Mouse (Mus musculus) stomach, embryonic 15.5 days (tissue): Measurements from ENCODE around the gene Nsun2. TPM values are rescaled to one million over a fixed set of nuclear protein-coding genes. Genes with fewer than 3 reads are reported as not detected.

ENCODE experiments used
- ATAC-seq: fragments of 200-750 bp; cut with Nextera tagmentation; 2 replicates; pipeline ENCODE4 v1.8.0; 2017; ENCODE audit warnings: low read depth, moderate number of reproducible peaks, moderate TSS enrichment; ENCODE audit not compliant: insufficient read depth, low FRiP score
- H3K27ac ChIP-seq: fragments of 300-500 bp; sonication (generic); 2 replicates; pipeline ENCODE4 v1.5.1; 2015; ENCODE audit warnings: mild to moderate bottlenecking, inconsistent platforms
- H3K27me3 ChIP-seq: fragments of 300-500 bp; sonication (generic); replicated peaks from 2 replicates; pipeline ENCODE4 v1.6.1; 2015; ENCODE audit warnings: inconsistent platforms
- H3K36me3 ChIP-seq: fragments of 300-500 bp; sonication (generic); 2 replicates; pipeline ENCODE4 v1.6.1; 2015; ENCODE audit warnings: inconsistent platforms
- H3K4me1 ChIP-seq: fragments of 300-500 bp; sonication (generic); 2 replicates; pipeline ENCODE4 v1.6.1; 2015; ENCODE audit warnings: inconsistent platforms
- H3K4me2 ChIP-seq: fragments of 300-500 bp; sonication (generic); 2 replicates; pipeline ENCODE4 v1.6.1; 2015; ENCODE audit warnings: mild to moderate bottlenecking, inconsistent platforms
- H3K4me3 ChIP-seq: fragments of 300-500 bp; sonication (generic); replicated peaks from 2 replicates; pipeline ENCODE4 v1.5.1; 2015; ENCODE audit warnings: inconsistent platforms
- H3K9ac ChIP-seq: fragments of 300-500 bp; sonication (generic); 2 replicates; pipeline ENCODE4 v1.6.1; 2015; ENCODE audit warnings: inconsistent platforms
- H3K9me3 ChIP-seq: fragments of 300-500 bp; sonication (generic); 2 replicates; pipeline ENCODE4 v1.6.1; 2016; ENCODE audit warnings: inconsistent platforms
- WGBS: fragments of 180-500 bp; shearing (Covaris S2); methylation state at CpG from one replicate; pipeline ENCODE4 v1.1.7; 2015; 5-methylcytosine and 5-hydroxymethylcytosine counted together
- polyA plus RNA-seq: library from polyadenylated mRNA; unstranded; fragments of >200 nt; fragmentation: Nextera tagmentation; extraction: Ambion mirVana; gene quantifications from 2 replicates; pipeline ENCODE4 v1.2.1, GENCODE M21; 2015

Nsun2 gene
- polyA plus RNA-seq, result 117 and 120 TPM in 2 replicates

DNA sequence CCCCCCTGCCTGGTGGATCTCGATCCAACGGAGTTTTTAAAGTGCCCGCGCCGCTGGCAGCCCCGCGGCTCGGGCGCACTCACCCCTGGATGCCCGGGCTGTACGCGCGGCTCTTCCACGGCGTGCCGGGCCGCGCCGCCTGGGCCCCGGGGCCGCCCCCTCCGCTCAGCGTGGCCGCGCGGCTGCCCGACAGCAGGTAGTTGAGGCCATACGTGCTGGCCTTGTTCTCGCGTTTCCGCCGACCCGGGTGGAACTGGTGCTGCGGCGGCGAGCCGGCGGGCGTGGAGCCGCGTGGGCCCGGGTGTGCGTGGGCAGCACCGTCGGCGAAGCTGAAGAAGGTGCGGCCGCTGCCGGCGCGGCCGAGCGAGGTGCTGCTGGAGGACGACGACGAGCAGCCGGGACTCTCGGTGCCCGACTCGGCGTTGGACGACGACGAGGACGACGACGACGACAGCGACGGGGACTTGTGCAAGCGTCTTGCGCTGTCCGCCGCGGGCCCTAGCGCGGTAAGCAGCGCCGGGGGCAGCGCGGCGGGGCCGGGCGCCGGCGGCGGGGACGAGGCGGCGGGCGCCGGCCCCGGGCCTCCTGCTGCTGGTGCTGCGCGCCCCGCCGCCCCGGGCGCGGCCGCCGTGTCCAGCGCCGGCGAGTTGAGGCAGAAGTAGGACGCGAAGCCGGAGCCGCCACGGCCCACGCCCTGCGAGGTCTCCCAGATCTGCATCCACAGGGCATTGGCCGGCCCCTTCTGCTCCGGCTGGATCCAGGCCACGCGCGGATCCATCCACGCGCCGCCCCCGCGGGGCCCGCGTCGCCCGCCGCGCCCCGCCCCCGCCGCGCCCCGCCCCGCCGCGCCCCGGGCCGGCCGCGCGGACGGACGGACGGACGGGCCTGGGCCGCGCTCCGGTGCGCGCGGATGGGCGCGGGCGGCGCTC is at the start of gene Nsun2:
Nsun2 (plus strand) TSS at position 342 of the 929 bp plus-strand sequence.
- Histone ChIP-seq H3K9me3 (no peaks in the 10 kb centered on the region), H3K27me3 (no peaks in the 10 kb centered on the region), H3K4me2 (peak within 1 kb of the TSS; percentile 83), H3K36me3 (no peaks in the 10 kb centered on the region), H3K27ac (peak within 1 kb of the TSS; percentile 93), H3K4me1 (peaks cover 35% of the 10 kb centered on the region), H3K9ac (peak within 1 kb of the TSS; percentile 71), H3K4me3 (peak within 1 kb of the TSS; percentile 78)
- under 1% methylated on average over 119 of the region's 155 CpGs for WGBS
- no peak; the same call in 1 of the 2 replicates for ATAC-seq

DNA sequence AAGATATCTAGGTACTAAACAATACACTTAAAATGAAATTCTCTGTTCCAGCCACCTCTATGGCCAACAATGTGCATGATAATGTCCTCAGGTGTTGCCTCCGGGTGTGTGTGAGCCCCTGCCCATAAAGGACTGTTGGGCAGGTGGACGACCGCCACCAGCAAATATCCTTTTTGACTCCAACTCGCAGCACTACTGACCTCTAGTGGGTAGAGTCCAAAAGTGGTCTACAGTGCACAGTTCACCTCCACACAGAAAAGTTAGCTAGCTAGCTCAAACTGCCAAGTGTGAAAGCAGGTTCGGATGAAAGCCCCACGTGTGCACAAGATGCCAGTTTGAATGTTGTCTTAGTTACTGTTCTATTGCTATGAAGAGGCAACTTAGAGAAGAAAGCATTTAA is 48.2 kb upstream of the Nsun2 start:
- Histone ChIP-seq H3K36me3 (no peaks in the 10 kb centered on the region), H3K27me3 (peaks cover 25% of the 10 kb centered on the region), H3K4me1 (peaks cover 9% of the 10 kb centered on the region; the same call in 1 of the 2 replicates), H3K4me3 (no peak overlapping the region), H3K4me2 (no peak overlapping the region), H3K9ac (no peak overlapping the region), H3K9me3 (no peaks in the 10 kb centered on the region), H3K27ac (no peak overlapping the region)
- 15% methylated on average over 6 of the region's 6 CpGs for WGBS
- ATAC-seq, result no peak

DNA sequence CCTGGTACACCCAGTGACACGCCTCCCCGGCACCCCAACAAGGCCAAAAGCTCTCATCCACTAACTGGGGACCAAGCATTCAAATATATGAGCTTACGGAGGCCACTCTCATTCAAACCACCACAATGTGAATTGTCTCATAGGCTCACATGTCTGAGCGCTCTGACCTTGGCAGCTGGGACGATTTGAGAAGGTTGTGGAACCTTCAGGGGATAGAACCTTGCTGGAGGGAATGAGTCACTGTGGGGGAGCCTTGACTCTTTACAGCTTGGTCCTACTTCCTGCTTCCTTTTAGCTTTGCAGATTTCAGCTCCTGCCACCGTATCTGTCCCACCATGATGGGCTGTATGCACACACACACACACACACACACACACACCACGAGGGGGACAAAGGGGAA is 47.7 kb upstream of the Nsun2 start:
- ATAC-seq, result no peak
- WGBS, result 65% methylated on average over 7 of the region's 7 CpGs
- peaks cover 24% of the 10 kb centered on the region for H3K27me3 ChIP-seq

GRCm38 (mm10) chr13:69487108-69487507 is 46.4 kb upstream of the Nsun2 start:
- peaks cover 21% of the 10 kb centered on the region for H3K27me3 ChIP-seq
- no peak overlapping the region for H3K9ac ChIP-seq
- peak overlapping the region; percentile 51 for H3K4me2 ChIP-seq

More for the DNA sequence above, 47.7 kb upstream of the Nsun2 start:
- no peaks in the 10 kb centered on the region for H3K9me3 ChIP-seq
- no peak overlapping the region for H3K9ac ChIP-seq
- H3K27ac ChIP-seq, result no peak overlapping the region
- H3K4me3 ChIP-seq, result no peak overlapping the region
- no peak overlapping the region for H3K4me2 ChIP-seq
- H3K36me3 ChIP-seq, result no peaks in the 10 kb centered on the region
- H3K4me1 ChIP-seq, result peaks cover 9% of the 10 kb centered on the region; the same call in 1 of the 2 replicates

GRCm38 (mm10) chr13:69487611-69488275 is 45.8 kb upstream of the Nsun2 start:
- 2% methylated on average over 26 of the region's 26 CpGs for WGBS
- H3K27me3 ChIP-seq, result peaks cover 18% of the 10 kb centered on the region
- H3K9me3 ChIP-seq, result no peaks in the 10 kb centered on the region
- no peak overlapping the region for H3K27ac ChIP-seq
- no peak for ATAC-seq
- 0 out of 2 replicates have a peak, but pooled peaks cover 4% of the 10 kb centered on the region for H3K4me1 ChIP-seq
- H3K4me2 ChIP-seq, result peak overlapping the region; percentile 51
- H3K36me3 ChIP-seq, result no peaks in the 10 kb centered on the region
- no peak overlapping the region for H3K9ac ChIP-seq
- H3K4me3 ChIP-seq, result peak overlapping the region; percentile 21; the same call in 1 of the 2 replicates

More at GRCm38 (mm10) chr13:69487108-69487507, 46.4 kb upstream of the Nsun2 start:
- H3K4me3 ChIP-seq, result 0 out of 2 replicates have a peak overlapping the region, but pooled peaks have one; percentile 21
- H3K4me1 ChIP-seq, result peaks cover 6% of the 10 kb centered on the region; the same call in 1 of the 2 replicates
- no peak overlapping the region for H3K27ac ChIP-seq
- 74% methylated on average over 7 of the region's 7 CpGs for WGBS
- no peak for ATAC-seq
- H3K9me3 ChIP-seq, result no peaks in the 10 kb centered on the region
- H3K36me3 ChIP-seq, result no peaks in the 10 kb centered on the region

DNA sequence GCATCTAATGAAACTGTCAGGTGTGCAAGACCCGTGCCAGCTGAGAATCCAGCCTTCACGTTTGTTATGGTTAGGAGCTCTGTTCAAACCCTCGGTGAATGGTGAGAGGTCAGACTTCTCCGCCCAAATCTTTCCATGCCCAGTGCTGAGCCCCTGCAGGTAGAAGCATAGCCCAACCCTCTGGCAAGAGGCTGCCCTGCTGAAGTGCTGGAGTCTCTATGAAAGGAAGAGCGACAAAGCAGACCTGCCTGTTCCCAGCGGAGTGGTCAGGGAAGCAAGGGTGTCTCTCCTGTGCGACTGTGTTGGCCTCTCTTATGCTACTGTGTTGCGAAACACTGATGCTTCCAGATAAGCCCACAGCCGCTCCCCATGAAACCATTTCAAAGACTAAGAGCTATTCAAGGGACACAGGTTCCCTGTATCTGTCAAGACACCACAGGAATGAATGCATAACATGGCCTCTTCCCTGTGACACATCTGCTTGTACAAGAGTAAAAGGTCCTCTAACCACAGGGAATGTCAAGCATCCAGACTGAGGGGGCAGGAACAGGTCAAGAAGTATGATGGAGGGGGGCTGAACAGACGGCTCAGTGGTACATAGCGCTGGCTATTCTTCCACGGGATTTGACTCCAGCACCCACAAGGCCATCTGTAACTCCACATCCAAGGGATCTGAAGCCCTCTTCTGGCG is 44.8 kb upstream of the Nsun2 start:
- Histone ChIP-seq H3K27ac (no peak overlapping the region), H3K9ac (no peak overlapping the region), H3K27me3 (peaks cover 9% of the 10 kb centered on the region), H3K9me3 (no peaks in the 10 kb centered on the region), H3K4me3 (no peak overlapping the region), H3K4me2 (peak overlapping the region; percentile 51; the same call in 1 of the 2 replicates), H3K36me3 (no peaks in the 10 kb centered on the region), H3K4me1 (0 out of 2 replicates have a peak, but pooled peaks cover 4% of the 10 kb centered on the region)
- 31% methylated on average over 13 of the region's 13 CpGs for WGBS
- no peak for ATAC-seq

DNA sequence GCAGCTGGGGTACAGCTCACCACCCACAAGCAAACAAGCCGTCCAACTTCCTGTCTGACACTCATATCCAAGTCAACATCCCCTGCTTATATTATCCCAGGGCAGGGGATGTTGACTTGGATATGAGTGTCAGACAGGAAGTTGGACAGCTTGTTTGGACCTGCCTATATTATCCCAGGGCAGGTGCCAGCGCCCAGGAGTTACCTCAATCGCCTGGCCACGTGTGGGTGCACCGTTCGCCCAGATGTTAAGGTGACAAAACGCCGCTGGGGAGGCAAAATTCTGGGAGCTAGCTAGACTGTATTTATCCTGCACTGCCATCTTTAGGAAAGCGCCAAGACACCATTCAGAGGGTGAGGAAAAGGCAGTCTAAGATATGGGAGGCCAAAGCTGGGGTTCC is 43.8 kb upstream of the Nsun2 start:
- 0 out of 2 replicates have a peak, but pooled peaks have one; percentile 21 for ATAC-seq
- WGBS, result 62% methylated on average over 9 of the region's 9 CpGs
- H3K27ac ChIP-seq, result no peak overlapping the region
- H3K27me3 ChIP-seq, result no peaks in the 10 kb centered on the region; the same call in 1 of the 2 replicates
- no peak overlapping the region for H3K4me2 ChIP-seq
- no peaks in the 10 kb centered on the region for H3K36me3 ChIP-seq
- H3K9ac ChIP-seq, result no peak overlapping the region
- H3K4me1 ChIP-seq, result 0 out of 2 replicates have a peak, but pooled peaks cover 4% of the 10 kb centered on the region
- H3K9me3 ChIP-seq, result no peaks in the 10 kb centered on the region
- no peak overlapping the region for H3K4me3 ChIP-seq

DNA sequence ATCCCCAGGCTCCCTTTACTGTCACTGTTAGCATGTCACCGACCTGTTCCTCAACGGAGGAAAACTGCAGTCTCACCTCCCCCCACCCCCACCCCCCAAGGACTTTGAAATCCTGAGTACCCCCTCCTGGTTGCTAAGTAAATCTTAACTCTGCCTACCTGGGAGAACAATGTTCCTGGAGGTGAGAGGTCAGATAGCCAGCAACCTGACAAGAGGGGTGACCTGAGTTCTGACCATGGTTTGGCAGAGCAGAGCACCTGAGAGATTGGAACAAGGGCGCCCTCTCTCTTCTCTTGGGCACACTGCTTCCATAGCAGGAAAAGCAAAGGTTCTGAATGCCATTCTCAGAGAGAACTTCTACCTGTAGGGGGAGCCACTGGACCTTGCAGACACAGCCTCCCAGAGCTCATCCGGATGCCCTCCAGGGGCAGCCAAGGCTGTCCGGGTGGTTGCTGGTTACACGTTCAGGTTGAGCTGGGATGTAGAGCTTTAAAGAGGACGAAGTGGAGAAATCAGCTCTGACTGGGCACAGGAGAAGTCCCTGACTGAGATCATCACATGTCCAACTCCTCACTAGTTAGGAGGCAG is 40.6 kb upstream of the Nsun2 start:
- Histone ChIP-seq H3K4me3 (no peak overlapping the region), H3K27me3 (no peaks in the 10 kb centered on the region), H3K9ac (no peak overlapping the region), H3K9me3 (no peaks in the 10 kb centered on the region), H3K4me2 (no peak overlapping the region), H3K4me1 (no peaks in the 10 kb centered on the region), H3K27ac (no peak overlapping the region), H3K36me3 (0 out of 2 replicates have a peak, but pooled peaks cover 5% of the 10 kb centered on the region)
- no peak for ATAC-seq
- WGBS, result 28% methylated on average over 7 of the region's 7 CpGs

- H3K9ac ChIP-seq, result no peak overlapping the region
- no peak overlapping the region for H3K4me3 ChIP-seq
- no peaks in the 10 kb centered on the region for H3K27me3 ChIP-seq
- no peak overlapping the region for H3K27ac ChIP-seq
- H3K4me1 ChIP-seq, result no peaks in the 10 kb centered on the region
- no peak overlapping the region for H3K4me2 ChIP-seq
- peaks cover 51% of the 10 kb centered on the region for H3K36me3 ChIP-seq
- no peaks in the 10 kb centered on the region for H3K9me3 ChIP-seq
- no peak for ATAC-seq
- 78% methylated on average over 5 of the region's 5 CpGs for WGBS
Measured at GRCm38 (mm10) chr13:69498276-69498675, 35.3 kb upstream of the Nsun2 start.

GRCm38 (mm10) chr13:69502157-69502750 is 31.3 kb upstream of the Nsun2 start:
- Histone ChIP-seq H3K9ac (no peak overlapping the region), H3K36me3 (peaks cover 69% of the 10 kb centered on the region), H3K4me3 (no peak overlapping the region), H3K9me3 (no peaks in the 10 kb centered on the region), H3K4me1 (no peaks in the 10 kb centered on the region), H3K27me3 (no peaks in the 10 kb centered on the region), H3K27ac (no peak overlapping the region), H3K4me2 (no peak overlapping the region)
- ATAC-seq, result no peak
- WGBS, result 90% methylated on average over 14 of the region's 14 CpGs

DNA sequence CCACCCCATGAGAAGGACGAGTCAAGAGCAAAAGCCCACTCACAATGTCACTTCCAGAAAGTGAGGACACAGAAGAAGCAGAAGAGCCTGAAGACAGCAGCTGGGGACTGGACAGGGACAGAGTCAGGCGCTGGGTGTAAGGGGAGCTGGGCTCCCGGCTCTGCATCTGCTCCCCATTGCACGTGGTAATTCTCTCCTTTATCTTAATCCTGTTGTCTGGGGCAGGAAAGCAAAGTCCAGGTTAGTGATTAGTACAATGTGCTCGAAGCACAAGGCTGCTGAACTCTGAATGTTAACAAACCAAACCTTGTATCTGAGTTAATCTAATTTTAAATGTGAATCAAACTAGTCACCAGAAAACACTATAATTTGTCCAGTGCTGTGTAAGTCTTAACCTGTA is 30.7 kb upstream of the Nsun2 start:
- Histone ChIP-seq H3K27me3 (no peaks in the 10 kb centered on the region), H3K27ac (no peak overlapping the region), H3K4me3 (no peak overlapping the region), H3K4me1 (no peaks in the 10 kb centered on the region), H3K36me3 (peaks cover 71% of the 10 kb centered on the region), H3K4me2 (no peak overlapping the region), H3K9ac (no peak overlapping the region), H3K9me3 (no peaks in the 10 kb centered on the region)
- 70% methylated on average over 5 of the region's 5 CpGs for WGBS
- no peak for ATAC-seq
